Mouse (Mus musculus) right cerebral cortex, postnatal 14 days (tissue): Measurements from ENCODE around the gene Zfp991.
"Not testable (repeated sequence)": the region's sequence is repeated elsewhere in the genome, so short reads cannot be mapped to it uniquely, and the experiment has no call there.

Experiments
- DNase-seq: peaks from one replicate; pipeline ENCODE4 v3.0.0; 2022

The Zfp991 gene

DNA sequence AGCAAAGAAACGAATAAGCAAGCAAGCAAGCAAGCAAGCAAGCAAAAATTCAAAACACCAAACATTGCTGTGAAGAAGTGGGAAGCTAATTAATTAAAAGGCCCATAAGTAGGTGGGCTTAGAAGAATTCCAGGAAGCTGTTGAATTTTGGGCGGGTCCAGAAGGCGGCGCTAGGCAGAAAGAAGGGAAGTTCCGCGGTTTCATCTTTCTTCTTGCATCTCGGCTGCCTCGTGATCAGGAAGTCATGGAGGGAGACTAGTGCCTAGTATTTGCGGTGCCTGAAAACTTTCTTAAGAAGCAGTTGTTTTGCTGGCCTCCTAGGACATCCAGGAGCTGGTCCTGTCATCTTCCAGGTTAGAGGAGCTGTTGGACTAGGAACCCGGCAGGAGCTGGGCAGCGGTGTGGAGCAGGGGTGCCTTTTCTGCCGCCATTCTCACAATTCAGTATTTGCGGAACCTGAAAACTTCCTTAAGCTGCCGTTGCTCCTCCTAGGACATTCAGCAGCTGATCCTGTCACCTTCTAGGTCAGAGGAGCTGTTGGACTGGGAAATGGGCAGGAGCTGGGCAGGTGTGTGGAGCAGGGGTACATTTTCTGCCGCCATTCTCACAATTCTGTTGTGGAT is at the start of gene Zfp991:
Zfp991 (plus strand) TSS at position 202 of the 623 bp plus-strand sequence.
- not testable (repeated sequence) for DNase-seq

DNA sequence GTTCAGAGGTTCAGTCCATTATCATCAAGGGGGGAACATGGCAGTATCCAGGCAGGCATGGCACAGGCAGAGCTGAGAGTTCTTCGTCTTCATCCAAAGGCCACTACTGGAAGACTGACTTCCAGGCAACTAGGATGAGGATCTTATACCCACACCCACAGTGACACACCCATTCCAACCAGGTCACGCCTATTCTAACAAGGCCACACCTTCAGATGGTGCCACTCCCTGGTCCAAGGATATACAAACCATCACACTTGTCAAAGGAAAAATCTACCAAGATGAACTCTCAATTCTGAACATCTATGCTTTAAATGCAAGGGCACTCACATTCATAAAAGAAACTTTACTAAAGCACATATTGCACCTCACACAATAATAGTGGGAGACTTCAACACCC is 36.2 kb upstream of the Zfp991 start:
- not testable (repeated sequence) for DNase-seq

DNA sequence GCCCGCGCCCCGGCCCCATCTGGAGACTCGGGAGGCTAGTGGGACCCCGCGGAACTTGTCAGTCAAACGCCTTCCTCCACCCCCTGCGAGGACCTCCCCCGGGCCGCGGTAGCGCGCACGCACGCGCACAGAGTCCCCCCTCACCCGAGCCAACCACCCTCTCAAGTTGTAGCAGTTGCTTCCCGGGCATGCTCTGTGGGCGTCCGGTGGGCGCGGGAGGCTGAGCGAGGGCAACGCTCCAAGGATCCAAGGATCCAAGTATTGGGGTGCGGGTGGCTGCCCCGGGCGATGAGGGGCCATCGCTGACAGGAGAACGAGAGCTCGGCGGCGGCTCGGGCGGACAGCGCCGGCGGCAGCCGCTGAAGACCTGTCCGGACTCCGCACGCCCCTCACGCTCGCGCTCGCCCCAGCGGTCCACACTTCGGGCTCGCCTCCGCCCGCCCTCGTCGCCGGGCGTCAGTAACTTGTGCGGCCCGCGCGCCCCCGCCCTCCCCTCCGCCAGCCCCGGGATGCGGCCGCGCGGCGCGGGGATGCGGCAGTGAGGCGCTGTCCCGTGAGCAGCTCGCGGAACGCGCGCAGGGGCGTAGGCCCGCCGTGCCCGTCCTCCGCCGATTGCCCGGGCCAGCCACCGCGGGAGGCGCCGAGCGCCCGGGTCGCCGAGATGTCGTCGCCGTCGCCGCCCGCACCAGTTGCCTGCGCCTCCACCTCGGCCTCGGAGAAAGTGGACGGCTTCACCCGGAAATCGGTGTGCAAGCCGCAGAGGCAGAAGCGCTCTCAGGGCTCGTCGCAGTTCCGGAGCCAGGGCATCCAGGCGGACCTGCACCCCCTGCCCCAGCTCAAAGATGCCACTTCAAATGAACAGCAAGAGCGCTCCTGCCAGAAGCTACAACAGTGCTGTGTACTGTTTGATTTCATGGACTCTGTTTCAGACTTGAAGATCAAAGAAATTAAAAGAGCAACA is 29.9 kb upstream of the Zfp991 start:
- peak; percentile 10 for DNase-seq

DNA sequence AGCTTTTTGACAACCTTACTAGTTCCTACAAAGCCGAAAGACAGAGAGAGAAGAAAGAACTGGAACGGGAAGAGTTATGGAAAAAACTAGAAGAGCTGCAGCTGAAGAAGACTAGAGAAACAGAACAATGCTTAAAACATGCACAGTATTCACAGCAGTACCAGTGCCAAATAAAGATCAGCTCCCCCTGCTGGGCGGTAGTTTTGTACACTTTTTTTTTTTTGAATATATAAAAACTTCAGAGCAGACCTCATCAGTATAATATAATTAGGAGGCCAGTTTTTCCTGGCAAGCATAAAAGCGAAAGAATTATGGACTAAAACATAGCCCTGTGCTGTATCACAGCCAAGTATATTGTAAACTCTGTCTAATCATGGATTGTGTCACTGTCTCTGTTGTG is 28.0 kb upstream of the Zfp991 start:
- not testable (repeated sequence) for DNase-seq

DNA sequence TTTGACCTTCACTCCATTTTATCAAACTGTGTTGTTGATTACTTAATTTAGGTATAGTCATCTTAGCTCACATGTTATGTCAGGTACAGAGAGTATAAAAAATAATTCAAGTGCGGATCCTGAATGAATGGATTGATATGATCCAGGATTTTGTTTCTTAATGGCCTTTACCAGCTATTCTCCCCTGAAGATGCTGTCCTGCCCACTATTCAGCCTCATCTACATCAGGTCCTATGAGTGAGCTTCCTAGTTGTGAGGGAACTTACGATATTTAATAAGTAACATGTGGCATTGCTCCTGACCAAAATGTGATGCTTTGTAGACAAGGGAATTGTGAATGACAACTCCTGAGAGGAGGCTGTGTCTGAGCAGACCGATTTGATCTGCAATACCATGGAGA is 14.0 kb upstream of the Zfp991 start:
- not testable (repeated sequence) for DNase-seq

DNA sequence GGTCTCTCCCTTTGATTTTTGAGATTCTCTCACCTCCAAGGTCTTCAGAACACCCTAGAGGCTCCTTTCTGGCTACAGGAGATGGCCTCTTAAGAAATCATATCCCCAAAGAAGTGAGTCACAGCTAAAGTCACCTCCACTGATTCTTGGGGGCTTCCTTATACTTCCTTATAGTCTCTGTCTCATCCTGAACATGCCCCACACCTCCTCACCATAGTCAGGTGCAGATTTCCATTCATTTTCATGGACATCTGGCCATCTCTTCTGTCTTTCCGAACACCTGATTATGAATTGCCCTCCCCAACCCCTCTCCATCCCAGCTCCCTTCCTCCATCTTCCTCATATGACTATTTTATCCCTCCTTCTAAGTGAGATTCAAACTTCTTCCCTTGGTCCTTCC is 9.6 kb upstream of the Zfp991 start:
- DNase-seq, result not testable (repeated sequence)

DNA sequence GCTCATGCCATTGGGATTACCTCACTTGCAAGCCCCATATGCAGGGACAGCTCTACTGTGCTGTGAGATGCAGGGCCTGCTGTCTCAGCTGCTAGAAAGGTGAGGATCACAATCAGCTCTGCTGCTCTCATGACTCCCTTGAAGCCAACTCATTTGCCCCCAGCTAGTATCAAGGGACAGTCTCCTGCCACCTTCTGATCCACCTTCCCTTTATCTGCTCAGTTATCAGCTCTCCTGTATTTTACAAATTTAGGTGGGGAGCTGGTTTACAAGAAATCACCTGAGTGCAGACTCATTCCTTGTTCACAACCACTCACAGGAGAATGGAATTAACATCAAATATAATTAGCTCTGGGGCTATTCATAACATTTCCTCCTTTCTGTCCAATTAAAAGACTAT is 8.0 kb upstream of the Zfp991 start:
- not testable (repeated sequence) for DNase-seq

DNA sequence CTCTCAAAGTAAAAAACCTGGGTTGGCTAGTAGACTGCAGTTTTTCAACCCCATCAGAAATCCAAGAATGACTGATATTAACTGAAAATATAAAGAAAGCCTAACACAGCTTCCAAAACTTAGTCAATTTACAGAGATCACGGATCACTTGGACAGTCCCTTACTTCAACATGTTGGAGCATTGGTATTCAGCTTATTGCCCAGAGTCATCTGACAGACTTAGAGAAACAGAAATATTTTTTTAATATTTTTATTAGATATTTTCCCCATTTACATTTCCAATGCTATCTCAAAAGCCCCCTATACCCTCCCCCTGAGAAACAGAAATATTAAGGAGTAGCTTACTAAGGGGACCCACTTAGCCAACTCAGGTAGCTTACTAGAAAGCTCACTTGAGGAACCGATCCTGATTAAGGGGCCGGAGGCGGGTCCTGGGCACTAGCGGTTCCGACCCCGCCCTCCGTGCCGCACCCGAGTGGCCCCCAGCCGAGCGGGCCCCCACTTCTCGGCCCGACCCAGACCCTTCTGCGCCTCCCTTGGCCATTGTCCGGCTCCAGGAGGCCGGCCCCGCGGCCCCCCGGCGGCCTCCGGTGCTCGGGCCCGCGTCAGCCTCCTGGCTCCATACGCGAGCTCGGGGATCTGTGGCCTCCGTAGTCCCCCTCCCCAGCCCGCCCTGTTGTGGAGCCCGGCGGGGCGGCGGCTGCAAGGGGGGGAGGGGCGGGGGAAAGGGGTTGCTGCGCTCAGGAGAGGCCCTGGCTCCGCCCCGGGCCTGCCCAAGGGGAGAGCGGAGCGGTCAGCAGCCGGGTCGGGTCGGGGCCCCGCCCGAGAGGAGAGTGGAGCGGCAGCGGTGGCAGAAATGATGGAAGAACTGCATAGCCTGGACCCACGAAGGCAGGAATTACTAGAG is 7.2 kb upstream of the Zfp991 start:
- peak; percentile 10 for DNase-seq

DNA sequence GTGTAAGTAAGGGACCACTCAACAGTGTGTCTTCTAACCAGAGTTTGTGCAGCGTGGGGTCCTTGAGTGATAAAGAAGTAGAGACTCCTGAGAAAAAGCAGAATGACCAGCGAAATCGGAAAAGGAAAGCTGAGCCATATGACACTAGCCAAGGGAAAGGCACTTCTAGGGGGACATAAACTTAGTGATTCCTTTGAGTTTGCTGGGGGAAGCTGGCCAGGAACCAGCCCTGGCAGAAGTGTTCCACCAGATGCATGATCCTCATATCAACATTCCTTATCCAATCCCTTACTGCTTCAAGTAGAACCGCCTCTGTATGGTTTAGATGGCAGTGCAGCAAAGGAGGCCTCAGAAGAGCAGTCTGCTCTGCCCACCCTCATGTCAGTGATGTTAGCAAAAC is 6.5 kb upstream of the Zfp991 start:
- not testable (repeated sequence) for DNase-seq

DNA sequence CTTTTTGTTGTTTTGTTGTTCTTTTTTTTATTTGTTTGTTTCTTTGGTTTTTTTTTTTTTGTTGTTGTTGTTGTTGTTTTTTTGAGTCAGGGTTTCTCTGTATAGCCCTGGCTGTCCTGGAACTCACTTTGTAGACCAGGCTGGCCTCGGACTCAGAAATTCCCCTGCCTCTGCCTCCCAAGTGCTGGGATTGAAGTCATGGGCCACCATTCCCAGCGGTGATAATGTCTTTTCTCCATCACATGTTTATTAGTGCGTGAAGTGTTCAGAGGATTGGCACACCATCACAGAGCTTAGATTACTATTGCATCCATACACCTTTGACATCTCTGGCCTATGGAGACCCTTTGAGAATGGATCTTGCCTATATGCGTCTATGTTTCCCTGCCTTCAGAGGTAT is 6.0 kb upstream of the Zfp991 start:
- not testable (repeated sequence) for DNase-seq

DNA sequence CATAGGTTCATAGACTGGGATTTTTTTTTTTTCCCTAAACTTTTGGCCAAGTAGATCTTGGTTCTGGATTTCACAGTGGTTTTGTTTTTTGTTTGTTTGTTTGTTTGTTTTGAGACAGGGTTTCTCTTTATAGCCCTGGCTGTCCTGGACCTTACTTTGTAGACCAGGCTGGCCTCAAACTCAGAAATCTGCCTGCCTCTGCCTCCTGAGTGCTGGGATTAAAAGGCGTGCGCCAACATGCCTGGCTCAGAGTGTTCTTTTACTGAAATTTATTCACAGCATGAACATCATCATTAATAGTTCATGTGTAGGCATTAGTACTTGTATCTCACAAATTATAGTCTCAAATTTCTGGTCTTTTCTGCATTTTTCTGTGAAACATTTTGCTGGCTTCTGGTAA is 5.4 kb upstream of the Zfp991 start:
- not testable (repeated sequence) for DNase-seq

DNA sequence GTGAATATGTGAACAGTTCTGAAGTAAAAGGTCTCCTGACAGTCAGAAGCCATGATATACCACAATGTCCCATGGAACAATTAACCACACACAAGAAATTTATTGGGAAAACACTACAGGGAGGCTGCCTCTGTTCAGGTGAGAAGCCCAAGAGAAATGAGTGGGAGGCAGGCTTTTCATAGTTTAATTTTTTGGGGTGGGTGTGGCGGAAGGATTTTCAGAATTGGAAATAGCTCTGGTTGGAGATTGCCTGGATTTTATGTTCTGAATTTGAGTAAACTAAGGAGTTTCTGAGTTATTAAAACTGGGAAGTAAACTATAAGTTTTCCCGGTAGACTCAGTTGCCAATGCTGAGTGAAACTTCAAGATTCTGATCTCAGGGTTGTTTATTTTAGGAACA is 4.7 kb upstream of the Zfp991 start:
- DNase-seq, result not testable (repeated sequence)

DNA sequence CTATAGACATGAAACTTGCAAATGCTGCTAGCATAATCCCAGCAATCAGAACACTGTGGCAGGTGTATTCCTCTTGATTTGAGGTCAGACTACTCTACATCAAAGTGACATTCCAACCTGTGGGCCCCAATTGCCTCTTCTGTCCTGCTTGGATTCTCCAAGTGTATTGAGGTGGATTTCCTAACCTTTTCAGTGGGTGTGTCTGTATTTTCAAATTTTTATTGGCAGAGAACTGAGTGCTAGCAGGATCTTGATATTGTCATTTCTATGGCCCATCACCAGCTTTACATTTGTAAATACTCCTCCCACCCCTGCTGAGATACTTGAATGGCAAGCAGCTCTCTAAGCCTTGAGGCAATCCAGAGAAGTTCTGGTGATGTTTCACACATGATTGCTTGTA is 3.7 kb upstream of the Zfp991 start:
- not testable (repeated sequence) for DNase-seq

DNA sequence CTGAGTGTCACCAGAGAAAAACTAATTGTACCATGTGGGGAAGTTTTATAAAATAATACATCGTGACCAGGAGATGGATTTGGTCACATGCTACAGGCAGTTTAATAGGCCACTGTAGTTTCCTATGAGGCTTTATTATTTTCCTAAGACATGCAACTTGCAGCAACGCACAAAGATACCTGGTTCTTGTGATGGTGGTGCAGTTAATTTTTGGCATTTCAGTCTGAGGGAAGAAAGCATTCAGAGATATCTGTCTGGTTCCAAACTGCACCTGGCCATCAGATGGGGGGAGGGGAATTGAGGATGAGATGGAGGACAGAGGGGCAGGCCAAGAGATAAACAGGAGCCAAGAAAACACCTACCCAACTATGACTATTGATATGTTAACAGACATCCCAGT is 1.8 kb downstream of the Zfp991 start:
- not testable (repeated sequence) for DNase-seq

DNA sequence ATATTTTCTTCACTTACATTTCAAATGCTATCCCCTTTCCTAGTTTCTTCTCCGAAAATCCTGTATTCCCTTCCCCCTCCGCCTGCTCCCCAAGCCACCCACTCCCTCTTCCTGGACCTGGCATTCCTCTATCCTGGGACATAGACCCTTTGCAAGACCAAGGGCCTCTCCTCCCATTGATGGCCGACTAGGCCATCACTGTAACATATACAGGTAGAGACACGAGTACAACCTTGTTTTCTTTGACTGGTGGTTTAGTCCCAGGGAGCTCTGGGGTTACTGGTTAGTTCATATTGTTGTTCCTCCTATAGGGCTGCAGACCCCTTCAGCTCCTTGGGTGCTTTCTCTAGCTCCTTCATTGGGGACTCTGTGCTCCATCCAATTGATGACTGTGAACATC is 9.9 kb downstream of the Zfp991 start:
- DNase-seq, result not testable (repeated sequence)

DNA sequence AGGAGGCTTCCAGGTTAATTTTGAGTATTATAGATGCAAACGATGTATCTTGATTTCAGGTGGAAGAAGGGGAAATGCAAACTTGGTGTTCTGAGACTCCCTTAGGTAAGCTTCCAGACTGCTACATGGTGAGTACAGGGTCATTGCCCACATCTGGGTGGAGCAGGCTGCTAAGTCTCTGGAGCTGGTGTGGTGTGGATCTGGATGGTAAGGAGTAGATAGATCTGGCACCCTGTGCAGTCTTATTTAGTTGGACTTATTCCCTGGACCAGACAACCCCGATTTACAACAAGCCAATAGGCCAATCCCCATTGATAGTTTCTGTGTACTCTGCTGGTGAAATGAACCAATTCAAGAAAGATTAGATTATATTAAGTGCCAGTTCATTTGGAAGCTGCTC is 33.4 kb downstream of the Zfp991 start:
- not testable (repeated sequence) for DNase-seq

DNA sequence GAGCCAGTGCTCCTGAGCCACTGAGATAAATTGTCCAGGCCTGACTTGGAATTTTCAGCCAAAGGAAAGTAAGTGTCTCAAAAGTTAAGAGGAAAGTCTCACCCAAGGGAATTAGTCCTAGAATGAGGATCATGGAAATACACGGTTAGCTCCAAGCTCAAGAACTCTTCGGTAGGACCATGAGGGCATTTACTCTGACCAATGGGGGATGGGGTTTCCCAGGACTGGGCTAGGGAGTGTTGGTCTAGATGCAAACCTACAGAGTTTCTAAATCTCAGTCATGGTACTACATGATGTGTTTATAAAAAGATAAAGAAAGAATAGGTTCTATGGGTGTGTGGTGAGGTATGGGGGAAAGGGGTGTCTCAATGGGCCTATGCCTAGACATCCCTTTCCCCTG is 38.7 kb downstream of the Zfp991 start:
- not testable (repeated sequence) for DNase-seq

DNA sequence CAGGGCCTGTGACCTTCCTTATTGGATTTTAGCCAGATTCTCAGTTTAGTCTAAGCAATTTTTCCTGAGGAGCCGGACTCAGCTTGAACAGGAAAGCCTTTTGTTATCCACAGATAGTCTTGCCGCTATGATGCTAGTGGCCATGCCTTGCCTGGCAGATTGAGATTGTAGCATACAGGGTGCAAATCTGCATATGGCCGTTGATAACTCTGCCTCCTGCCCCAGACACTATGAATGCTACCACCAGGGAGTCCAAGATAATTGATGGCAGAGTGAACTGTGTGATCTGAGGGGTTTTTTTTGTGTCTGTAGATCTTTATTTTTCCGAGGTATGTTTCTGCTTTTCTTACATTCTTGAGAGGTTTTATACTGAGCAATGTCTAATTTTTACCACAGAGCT is 39.7 kb downstream of the Zfp991 start:
- DNase-seq, result not testable (repeated sequence)

DNA sequence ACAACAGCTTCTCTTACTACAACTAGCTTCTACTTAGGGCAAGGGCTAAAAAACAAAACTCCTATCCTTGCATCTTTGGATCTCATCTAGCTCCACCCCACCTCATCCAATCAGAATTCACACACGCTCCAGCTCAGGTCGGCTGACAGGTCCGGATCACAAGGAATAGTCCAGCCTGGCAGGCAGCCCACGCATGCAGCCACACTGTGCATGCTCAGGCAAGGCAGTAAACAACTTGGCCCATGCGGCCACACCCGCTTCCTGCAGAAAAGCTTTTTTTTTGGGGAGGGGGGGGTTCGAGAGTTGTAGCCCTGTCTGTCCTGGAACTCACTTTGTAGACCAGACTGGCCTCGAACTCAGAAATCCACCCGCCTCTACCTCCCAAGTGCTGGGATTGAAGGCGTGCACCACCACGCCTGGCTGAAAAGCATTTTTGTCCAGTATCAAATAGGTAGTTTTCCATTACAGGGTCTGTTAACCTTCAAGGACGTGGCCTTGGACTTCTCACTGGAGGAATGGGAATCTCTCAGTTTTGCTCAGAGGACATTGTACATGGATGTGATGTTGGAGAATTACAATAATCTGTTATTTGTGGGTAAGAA is 44.5 kb downstream of the Zfp991 start:
- not testable (repeated sequence) for DNase-seq

DNA sequence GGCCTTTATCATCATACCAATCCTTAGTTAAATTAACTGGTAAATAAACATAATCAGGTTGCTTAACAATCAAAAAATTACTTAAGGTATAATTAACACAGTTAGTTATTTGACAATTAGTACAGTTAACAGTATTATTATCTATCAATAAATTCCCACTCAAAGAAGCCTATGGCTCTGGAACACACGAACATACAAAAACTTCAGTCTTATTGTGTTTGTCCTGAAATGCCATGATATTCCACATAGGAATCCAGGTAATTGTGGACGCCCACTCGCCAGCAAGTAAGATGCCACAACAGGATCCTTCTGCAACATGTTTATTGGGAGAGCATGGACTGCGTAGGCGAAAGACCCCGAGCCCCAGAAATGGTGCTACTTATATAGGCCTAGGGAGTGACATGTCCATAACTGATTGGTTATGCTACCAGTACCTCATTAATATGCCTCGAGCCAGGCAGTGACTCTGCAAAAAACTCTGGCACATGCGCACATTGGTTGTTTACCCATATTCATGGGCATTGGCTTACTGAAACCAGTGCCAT is 49.4 kb downstream of the Zfp991 start:
- DNase-seq, result not testable (repeated sequence)

DNA sequence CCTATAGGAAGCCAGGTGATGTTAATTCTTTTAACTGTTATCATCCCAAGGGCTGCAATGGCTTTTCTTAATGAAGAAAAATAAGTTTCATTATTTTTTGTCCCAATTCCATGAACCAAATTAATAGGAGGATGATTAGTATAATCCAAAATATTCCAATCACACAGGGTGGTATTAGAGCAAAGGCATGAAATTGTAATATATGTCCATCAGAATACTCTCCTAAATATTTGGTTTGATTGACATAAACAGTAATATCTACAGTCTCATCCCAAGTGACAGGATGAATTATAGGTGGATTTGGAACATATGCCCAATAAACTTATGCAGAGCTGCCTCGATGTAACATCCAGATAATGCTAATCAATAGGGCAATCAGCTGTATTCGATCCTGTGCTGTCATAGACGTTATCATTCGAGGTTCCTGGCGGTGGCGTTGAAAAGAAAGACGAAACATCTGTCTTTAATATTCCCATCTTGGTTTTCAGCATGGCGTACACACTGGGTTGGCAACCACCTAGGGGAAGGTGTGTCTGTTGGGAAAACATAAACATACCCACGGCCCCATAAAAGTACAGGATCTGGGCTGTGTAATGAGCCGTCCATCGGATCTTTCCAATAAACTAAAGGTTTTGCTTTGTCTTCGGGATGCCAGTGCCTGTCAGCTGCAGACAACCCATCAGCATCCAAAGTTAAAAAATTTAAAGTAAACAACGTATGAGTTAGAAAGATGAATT is 50.3 kb downstream of the Zfp991 start:
- not testable (repeated sequence) for DNase-seq
